Comparison of ENCODE assay signal across 10 mouse cellular contexts in the genomic region with DNA sequence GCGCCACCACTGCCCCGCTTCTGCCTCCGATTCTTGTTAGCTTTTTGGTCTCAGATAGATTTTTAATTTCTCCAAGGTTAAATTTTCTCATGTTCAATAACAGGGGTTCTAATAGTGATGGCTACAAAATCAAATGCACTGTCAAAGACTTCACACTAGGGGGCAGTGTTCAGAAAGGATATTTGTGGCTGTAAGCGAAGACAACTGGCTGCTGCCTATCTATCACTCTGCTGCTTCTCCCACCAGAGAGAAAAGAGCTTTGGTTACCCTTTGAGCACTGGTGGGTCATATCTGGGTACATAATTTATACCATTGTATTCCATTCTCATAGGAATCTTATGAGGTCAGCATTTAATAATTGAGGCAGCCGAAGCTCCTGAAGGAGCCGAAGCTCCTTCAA.
DNase-seq lines count a peak whose midpoint lies in the region; ATAC-seq and TF ChIP-seq lines count a peak whose summit lies in the region.
"Had no signal": no experiment of that assay in that cellular context is flagged by ENCODE, and none has a peak within 500 bp of the region (broad histone marks: within the 10 kb centered on the region; RNA-seq: fewer than 3 reads in every experiment).

No protein-coding gene starts in this region.

- no peaks in the 10 kb centered on the region for H3K9me3 ChIP-seq in stomach, postnatal 0 days (ENCODE audit: control insufficient read depth, low read length)

- H3K27me3 ChIP-seq in stomach, postnatal 0 days (ENCODE audit: control insufficient read depth, insufficient read depth, low read length): no peaks in the 10 kb centered on the region
- H3K27me3 ChIP-seq: limb, embryonic 13.5 days had no signal

- no peak overlapping the region for H3K4me2 ChIP-seq in stomach, postnatal 0 days (replicated peaks; ENCODE audit: low read depth)
- H3K4me2 ChIP-seq: limb, embryonic 13.5 days had no signal

- intact Hi-C loops in heart, postnatal 10 days (cut with DNase I): loop anchor here (2.0 kb wide), 1 partner anchor 239 kb away; no protein-coding TSS in a partner anchor

- no peak for TF ChIP-seq EP300 in stomach, postnatal 0 days (optimal IDR thresholded peaks at IDR 0.05)

- 81% methylated on average over 6 of the region's 6 CpGs for WGBS in stomach, postnatal 0 days

- ATAC-seq in stomach, postnatal 0 days (ENCODE audit: low FRiP score, low TSS enrichment): no peak

- no peak overlapping the region for H3K9ac ChIP-seq in stomach, postnatal 0 days (ENCODE audit: low read length)
- H3K9ac ChIP-seq: limb, embryonic 13.5 days had no signal

- H3K36me3 ChIP-seq in stomach, postnatal 0 days (ENCODE audit: control insufficient read depth, insufficient read depth, low read length): no peaks in the 10 kb centered on the region
- H3K36me3 ChIP-seq: G1E; limb, embryonic 13.5 days had no signal

- TF ChIP-seq CTCF in stomach, postnatal 0 days (IDR thresholded peaks at IDR 0.05; ENCODE audit: low read depth): peak; percentile 69

- H3K4me1 ChIP-seq in stomach, postnatal 0 days (replicated peaks; ENCODE audit: control insufficient read depth, insufficient read depth): no peaks in the 10 kb centered on the region
- H3K4me1 ChIP-seq: limb, embryonic 13.5 days had no signal

- no peak overlapping the region for H3K27ac ChIP-seq in stomach, postnatal 0 days (replicated peaks)
- H3K27ac ChIP-seq: limb, embryonic 13.5 days had no signal

- DNase-seq in heart, postnatal 10 days: peak; percentile 3 to 19
- DNase-seq in heart, adult 8-10 months (ENCODE audit: low spot score): no peak
- DNase-seq in lung, postnatal 36 days: peak; percentile 19
- DNase-seq in lung, postnatal 10 days: no peak
- DNase-seq in embryo, embryonic 10.5 days (ENCODE audit: low spot score): peak; percentile 51
- no peak for DNase-seq in stomach, postnatal 0 days (ENCODE audit: low spot score)
- DNase-seq in urinary bladder, postnatal 25 days (ENCODE audit: low spot score): no peak
- DNase-seq in left cerebral cortex, adult 18-20 months (ENCODE audit: low spot score in 2 of 2): no peak

- H3K4me3 ChIP-seq in stomach, postnatal 0 days (ENCODE audit: low read depth, low read length): no peak overlapping the region
- H3K4me3 ChIP-seq: limb, embryonic 13.5 days had no signal

Comparison
In these comparisons a context has a peak if more than half of its experiments do, and no peak if none do; other contexts are left out.
1. DNase-seq: peak in heart, postnatal 10 days (2 of 2), lung, postnatal 36 days (single experiment) and embryo, embryonic 10.5 days (single experiment); none in heart, adult 8-10 months (single experiment), lung, postnatal 10 days (single experiment), stomach, postnatal 0 days (single experiment), urinary bladder, postnatal 25 days (single experiment) and left cerebral cortex, adult 18-20 months (0 of 2).